In genomic region chr13:23738677-23739068, GRCm38 (mm10) we compare ENCODE assay signal across 7 mouse cellular contexts. TPM values are rescaled to one million over a fixed set of nuclear protein-coding genes. Genes with fewer than 3 reads are reported as not detected.
DNase-seq lines count a peak whose midpoint lies in the region; ATAC-seq lines count a peak whose summit lies in the region.

Gene Hist1h1c (plus strand): TSS chr13:23738808.

- no peaks in the 10 kb centered on the region for H3K27me3 ChIP-seq in embryonic facial prominence, embryonic 11.5 days (ENCODE audit: control insufficient read depth, insufficient read depth, low read length)
- no peaks in the 10 kb centered on the region for H3K27me3 ChIP-seq in limb, embryonic 10.5 days (ENCODE audit: low read depth, poor library complexity, severe bottlenecking)
- H3K27me3 ChIP-seq in midbrain, embryonic 12.5 days, result no peaks in the 10 kb centered on the region

- H3K4me3 ChIP-seq in embryonic facial prominence, embryonic 11.5 days (ENCODE audit: low read depth, low read length), result peak within 1 kb of the TSS; percentile 56
- H3K4me3 ChIP-seq in limb, embryonic 10.5 days, result peak within 1 kb of the TSS; percentile 64
- peak within 1 kb of the TSS; percentile 55 for H3K4me3 ChIP-seq in midbrain, embryonic 12.5 days

- no peaks in the 10 kb centered on the region for H3K9me3 ChIP-seq in embryonic facial prominence, embryonic 11.5 days (replicated peaks; ENCODE audit: control insufficient read depth, low read length)
- no peaks in the 10 kb centered on the region for H3K9me3 ChIP-seq in limb, embryonic 10.5 days (replicated peaks)
- H3K9me3 ChIP-seq in midbrain, embryonic 12.5 days, result no peaks in the 10 kb centered on the region

- H3K9ac ChIP-seq in embryonic facial prominence, embryonic 11.5 days (replicated peaks; ENCODE audit: low read length), result peak within 1 kb of the TSS; percentile 87
- peak within 1 kb of the TSS; percentile 69 for H3K9ac ChIP-seq in midbrain, embryonic 12.5 days (replicated peaks)

- no peaks in the 10 kb centered on the region for H3K36me3 ChIP-seq in embryonic facial prominence, embryonic 11.5 days (replicated peaks; ENCODE audit: control insufficient read depth, insufficient read depth, low read depth, low read length)
- no peaks in the 10 kb centered on the region for H3K36me3 ChIP-seq in limb, embryonic 10.5 days
- no peaks in the 10 kb centered on the region for H3K36me3 ChIP-seq in midbrain, embryonic 12.5 days

- no peaks in the 10 kb centered on the region for H3K4me1 ChIP-seq in embryonic facial prominence, embryonic 11.5 days (ENCODE audit: control insufficient read depth, insufficient read depth, low read length)
- peaks cover 15% of the 10 kb centered on the region for H3K4me1 ChIP-seq in limb, embryonic 10.5 days
- H3K4me1 ChIP-seq in midbrain, embryonic 12.5 days, result peaks cover 24% of the 10 kb centered on the region

- DNase-seq in adrenal gland, postnatal 14 days, result peak; percentile 96
- DNase-seq in embryonic facial prominence, embryonic 11.5 days (ENCODE audit: low spot score), result peak; percentile 94
- peak; percentile 91 for DNase-seq in kidney, adult 11 months
- peak; percentile 93 for DNase-seq in limb, embryonic 10.5 days (ENCODE audit: low spot score)
- DNase-seq in skeletal muscle tissue, adult 2 months (ENCODE audit: low read depth, low spot score), result peak; percentile 93

- H3K27ac ChIP-seq in embryonic facial prominence, embryonic 11.5 days (replicated peaks; ENCODE audit: low read depth, low read length), result peak within 1 kb of the TSS; percentile 99
- H3K27ac ChIP-seq in limb, embryonic 10.5 days, result peak within 1 kb of the TSS; percentile 96
- peak within 1 kb of the TSS; percentile 95 for H3K27ac ChIP-seq in midbrain, embryonic 12.5 days (replicated peaks)

- peak; percentile 96 for ATAC-seq in embryonic facial prominence, embryonic 11.5 days (replicated peaks; ENCODE audit: insufficient number of reproducible peaks, low FRiP score, low TSS enrichment, low read depth)
- peak; percentile 68 for ATAC-seq in granulocyte monocyte progenitor cell, adult 5-6 weeks (replicated peaks; ENCODE audit: poor library complexity, severe bottlenecking)
- ATAC-seq in midbrain, embryonic 12.5 days (ENCODE audit: low FRiP score, low read depth), result peak; percentile 96

- H3K4me2 ChIP-seq in embryonic facial prominence, embryonic 11.5 days (ENCODE audit: low read depth, low read length), result peak within 1 kb of the TSS; percentile 90
- peak within 1 kb of the TSS; percentile 95 for H3K4me2 ChIP-seq in midbrain, embryonic 12.5 days (replicated peaks)

- WGBS in embryonic facial prominence, embryonic 11.5 days, result under 1% methylated on average over 30 of the region's 38 CpGs
- WGBS in limb, embryonic 10.5 days, result under 1% methylated on average over 38 of the region's 38 CpGs
- WGBS in midbrain, embryonic 12.5 days, result under 1% methylated on average over 37 of the region's 38 CpGs

RNA-seq across cellular contexts. Expression of gene Hist1h1c, which starts in this region (rescaled TPM):
- 300 and 304 TPM in 2 replicates for total RNA-seq in adrenal gland, postnatal 14 days (2021)
- 18.8 and 19.7 TPM in 2 replicates for polyA plus RNA-seq in embryonic facial prominence, embryonic 11.5 days (2014; fragmentation: Nextera tagmentation; extraction: Ambion mirVana)
- 61.8 and 110 TPM in 2 replicates for total RNA-seq in granulocyte monocyte progenitor cell, adult 5-6 weeks (2014; fragmentation: Nextera tagmentation)
- total RNA-seq in granulocyte monocyte progenitor cell, adult 5-6 weeks (2017), result 737 and 810 TPM in 2 replicates
- polyA plus RNA-seq in limb, embryonic 10.5 days (2016; fragmentation: Nextera tagmentation; extraction: Ambion mirVana), result 8.6 and 11.8 TPM in 2 replicates
- polyA plus RNA-seq in midbrain, embryonic 12.5 days (2016; fragmentation: Nextera tagmentation; extraction: Ambion mirVana), result 13.6 and 14.0 TPM in 2 replicates

Comparison
In these comparisons a context has a peak if more than half of its experiments do, and no peak if none do; other contexts are left out.
1. Peak in every context shown above with its lines: DNase-seq, ATAC-seq, H3K4me3 ChIP-seq and H3K27ac ChIP-seq.